Mouse (Mus musculus) regulatory T cell (primary cell): Measurements from ENCODE around the gene Tfpt.

ENCODE experiments used
- in situ Hi-C: fragments of 300-600 bp; cut with MboI, MseI; formaldehyde crosslinking; loops from one replicate; pipeline ENCODE4 v1.15.1; 2025; ENCODE audit warnings: high pct_unique_total_duplicates

The Tfpt gene

GRCm38 (mm10) chr7:3629543-3630477, at the start of gene Tfpt, which contains the start of gene Prpf31:
Gene Tfpt, minus strand, starts transcription at chr7:3629929.
Gene Prpf31, plus strand, starts transcription at chr7:3629985.
- in situ Hi-C loops = loop anchor here (5.0 kb wide), 1 partner anchor 72 kb away; the partner anchor contains the start of gene Rps9

DNA sequence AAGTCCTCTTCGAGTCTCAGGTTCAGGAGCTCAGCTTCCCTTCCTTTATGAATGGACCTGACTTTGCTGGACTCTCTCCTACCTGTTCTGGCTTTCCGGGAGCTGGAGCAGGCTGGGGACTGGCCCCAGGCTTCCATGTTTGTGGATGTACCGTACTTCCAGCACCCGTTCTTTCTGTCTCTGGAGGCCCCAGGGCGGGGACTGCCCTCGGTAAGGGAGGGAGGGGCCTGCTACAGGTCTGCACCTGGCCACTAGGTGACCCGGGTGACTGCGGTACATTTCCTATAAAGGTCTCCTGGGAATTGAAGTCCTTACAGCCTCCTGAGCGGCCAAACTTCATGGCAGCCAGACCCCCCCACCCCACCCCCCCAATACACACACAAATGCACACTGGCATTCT, 47.6 kb upstream of the Tfpt start, which contains the start of gene Tmc4:
Tmc4 (minus strand) TSS at position 212 of the 400 bp plus-strand sequence.
- in situ Hi-C loops = no loop called here

DNA sequence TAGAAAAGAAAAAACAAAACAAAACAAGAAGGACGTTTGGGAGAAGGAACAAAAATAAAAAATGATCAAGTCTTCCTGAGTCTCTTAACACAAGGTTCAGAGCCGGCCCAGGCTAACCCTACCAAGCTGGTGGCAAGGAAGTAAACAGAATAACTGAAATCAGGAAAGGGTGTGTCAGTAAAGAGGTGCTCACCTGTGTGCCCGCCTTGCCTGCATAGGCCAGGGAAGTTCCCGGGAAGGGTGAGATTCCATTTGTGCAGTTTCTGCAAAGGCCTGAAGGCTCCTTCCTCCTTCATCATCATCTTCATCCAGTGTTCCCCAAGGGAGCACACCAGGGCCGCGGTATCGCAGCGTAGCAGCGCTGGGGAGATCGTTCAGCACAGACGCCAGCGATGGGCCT, 46.6 kb upstream of the Tfpt start:
- in situ Hi-C loops = no loop called here

DNA sequence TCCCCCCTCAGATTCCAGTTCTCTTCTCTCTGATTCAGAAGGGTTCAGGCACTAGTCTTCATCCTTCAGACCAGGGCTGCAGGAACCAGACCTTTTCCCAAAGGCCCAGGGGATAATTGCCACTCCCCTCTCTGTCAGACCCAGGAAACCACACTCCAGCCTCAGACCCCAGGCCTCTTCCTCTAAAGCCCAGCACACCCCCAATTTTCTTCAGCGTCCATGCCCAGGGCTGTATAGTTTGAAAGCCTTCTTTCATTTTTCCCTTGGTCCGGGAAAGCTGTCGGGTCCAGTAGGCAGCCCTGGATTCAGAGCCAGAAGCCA, 45.5 kb upstream of the Tfpt start:
- in situ Hi-C loops = no loop called here

DNA sequence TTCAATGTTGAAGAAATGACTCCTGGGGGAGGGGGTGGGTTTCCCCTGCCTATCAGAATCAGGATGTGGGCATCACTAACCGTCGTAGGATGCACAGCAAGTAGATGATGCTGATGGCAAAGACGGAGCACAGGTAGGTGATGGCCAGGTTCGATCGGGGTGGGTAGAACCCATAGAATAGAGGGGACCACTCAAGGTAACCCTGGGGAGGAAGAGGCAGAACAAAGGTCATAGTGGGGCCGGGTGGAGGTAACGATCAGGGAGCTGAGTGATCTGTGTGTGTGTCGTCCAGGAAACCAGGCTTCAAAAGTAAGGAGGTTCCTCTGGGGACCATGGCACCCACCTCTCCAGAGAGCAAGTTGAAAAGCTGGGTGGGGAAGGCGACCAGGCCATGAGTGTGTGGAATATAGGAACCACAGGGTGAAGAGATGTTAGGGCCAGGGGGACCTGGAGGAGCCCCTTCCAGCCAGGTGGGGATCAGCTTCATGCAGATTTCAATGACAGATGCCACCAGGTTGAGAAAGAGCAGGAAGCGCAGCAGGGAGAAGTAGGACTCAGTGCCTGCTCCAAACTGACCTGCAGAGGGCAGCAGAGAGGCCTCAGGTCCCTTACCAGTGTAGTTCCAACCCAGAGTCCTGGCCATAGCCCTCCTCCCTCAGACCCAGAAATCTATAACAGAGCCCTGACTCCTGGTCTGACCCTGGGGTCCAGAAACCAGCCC, 44.9 kb upstream of the Tfpt start:
- in situ Hi-C loops = no loop called here

DNA sequence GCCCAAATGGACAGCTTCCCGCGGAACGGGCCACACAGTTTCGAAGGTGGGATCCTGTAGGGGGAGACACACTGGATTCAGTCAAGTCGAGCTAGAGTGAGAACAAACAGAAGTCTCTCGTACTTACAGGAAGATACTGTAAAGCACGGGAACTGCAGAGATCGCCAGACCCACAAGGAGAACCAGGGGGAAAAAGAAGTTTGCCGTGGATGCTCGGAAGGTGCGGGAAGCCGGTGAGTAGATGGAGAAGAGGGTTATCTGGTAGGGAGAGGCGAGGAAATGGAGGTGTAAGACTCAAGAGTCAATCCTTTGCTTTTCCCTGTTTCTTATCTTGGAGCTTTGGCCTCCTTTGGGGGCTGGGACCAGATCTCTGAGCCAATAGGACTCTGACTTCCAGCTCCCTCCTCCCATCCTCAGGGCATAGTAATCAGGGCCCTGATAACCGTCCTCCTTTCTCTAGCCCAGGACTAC, 37.2 kb upstream of the Tfpt start:
- in situ Hi-C loops = no loop called here

DNA sequence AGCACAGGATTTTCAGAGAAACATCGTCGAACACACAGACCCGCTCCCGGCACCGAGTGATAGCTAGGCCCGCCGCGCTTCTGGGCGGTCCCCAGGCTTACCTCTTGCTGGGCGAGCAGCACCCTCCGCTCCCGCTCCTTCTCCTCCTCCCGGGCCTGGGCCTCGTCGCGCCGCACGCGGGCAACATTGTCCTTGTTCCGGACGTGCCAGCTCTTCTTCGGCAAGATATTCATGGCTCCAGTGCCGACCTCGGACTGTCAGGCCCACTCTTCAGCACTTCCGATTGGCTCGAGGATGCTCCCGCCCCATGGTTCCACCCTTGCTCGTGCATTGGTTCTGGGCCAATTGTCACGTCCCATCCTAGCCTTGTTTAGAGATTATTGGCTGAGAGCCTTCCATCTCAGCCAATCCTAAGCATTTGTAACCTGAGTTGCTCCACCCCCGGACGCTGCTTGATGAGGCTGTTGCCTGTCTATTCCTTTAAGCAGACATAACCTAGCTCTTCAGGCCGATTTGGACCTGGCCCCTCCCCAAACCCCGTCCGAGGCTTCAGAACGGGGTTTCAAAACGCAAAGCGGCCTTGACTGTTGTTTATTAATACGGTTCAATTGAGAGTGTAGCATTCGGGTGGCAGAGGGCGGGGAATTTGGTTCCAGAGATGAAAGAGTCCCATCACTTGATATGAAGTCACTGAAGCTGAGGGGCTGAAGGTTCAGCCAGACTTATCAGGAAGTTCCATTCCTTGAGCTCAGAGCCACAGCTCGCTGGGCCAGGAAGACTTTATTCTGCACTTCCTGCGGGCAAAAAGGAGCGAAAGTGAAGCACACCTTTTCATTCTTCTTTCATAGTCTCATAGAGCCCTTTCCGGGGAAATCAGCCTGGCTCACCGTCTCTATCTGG, 35.7 kb upstream of the Tfpt start, which contains the start of gene Leng1:
Leng1 (minus strand) TSS at position 626 of the 900 bp plus-strand sequence.
- in situ Hi-C loops = no loop called here

GRCm38 (mm10) chr7:3664524-3665214, 34.9 kb upstream of the Tfpt start:
- in situ Hi-C loops = no loop called here

GRCm38 (mm10) chr7:3658578-3658977, 28.8 kb upstream of the Tfpt start:
- in situ Hi-C loops = no loop called here

GRCm38 (mm10) chr7:3656966-3657365, 27.2 kb upstream of the Tfpt start:
- in situ Hi-C loops = no loop called here

DNA sequence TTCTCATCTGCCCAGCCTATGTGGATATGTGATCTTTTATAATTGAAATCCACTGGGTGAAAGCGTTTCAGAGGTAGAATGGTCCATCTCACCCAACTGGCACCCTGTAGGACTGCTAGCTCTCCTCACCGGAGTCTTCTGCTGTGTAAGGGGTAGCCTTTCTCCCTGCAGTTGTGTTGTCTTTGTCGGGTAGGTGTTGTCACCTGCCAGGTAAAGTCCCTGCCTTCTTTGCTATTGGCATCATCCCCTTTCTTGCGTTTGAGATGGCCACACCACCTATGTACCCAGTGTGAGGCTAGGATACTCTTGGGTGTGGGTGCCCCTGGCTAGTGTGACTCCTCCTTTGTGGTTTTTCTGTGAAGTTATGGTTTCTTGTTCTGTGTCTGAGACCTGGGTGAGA, 16.9 kb upstream of the Tfpt start:
- in situ Hi-C loops = no loop called here

GRCm38 (mm10) chr7:3646188-3646587, 16.5 kb upstream of the Tfpt start:
- in situ Hi-C loops = no loop called here

DNA sequence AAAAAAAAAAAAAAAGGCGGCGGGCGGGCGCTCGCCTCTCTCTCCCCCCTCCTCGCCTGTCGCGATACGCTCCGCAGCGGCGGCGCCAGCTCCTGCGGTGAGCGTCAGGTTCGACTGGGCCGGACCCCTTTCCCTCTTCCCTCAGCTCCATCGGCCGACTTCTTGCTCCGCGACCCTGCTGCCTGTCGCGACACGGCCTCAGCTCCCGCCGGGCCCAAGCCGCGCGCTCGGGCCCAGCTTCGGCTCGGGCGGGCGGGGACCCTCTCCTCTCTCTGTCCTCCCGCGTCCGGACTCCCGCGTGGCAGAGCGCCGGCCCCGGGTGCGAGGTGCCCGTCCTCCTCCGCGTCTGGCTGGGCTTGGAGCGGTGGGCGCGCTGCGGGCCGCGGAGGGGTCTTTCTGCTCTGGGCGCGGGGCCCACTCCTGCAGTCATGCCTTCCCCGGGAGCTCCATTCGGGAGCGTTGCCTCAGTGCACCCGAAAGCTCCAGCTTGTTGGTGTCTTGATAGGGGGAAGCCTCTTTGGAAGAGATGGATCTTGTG, 15.8 kb upstream of the Tfpt start:
- in situ Hi-C loops = no loop called here

GRCm38 (mm10) chr7:3644672-3645487, 15.2 kb upstream of the Tfpt start, which contains the start of gene Cnot3:
Gene Cnot3, plus strand, starts transcription at chr7:3645268.
- in situ Hi-C loops = no loop called here

- in situ Hi-C loops = no loop called here
These were observed 14.6 kb upstream of the Tfpt start for GRCm38 (mm10) chr7:3644348-3644671.

GRCm38 (mm10) chr7:3643843-3644242, 14.1 kb upstream of the Tfpt start:
- in situ Hi-C loops = no loop called here

- in situ Hi-C loops = no loop called here
These were observed 13.7 kb upstream of the Tfpt start for GRCm38 (mm10) chr7:3643412-3643811.

- in situ Hi-C loops = loop anchor here (5.0 kb wide), 1 partner anchor 72 kb away; the partner anchor contains the start of gene Rps9
These were observed 718 bp upstream of the Tfpt start for GRCm38 (mm10) chr7:3630478-3630815.

- in situ Hi-C loops = no loop called here
These were observed 699 bp downstream of the Tfpt start for GRCm38 (mm10) chr7:3629030-3629429.
